Mouse (Mus musculus): ENCODE data around the gene Hmgb1. TPM values are rescaled to one million over a fixed set of nuclear protein-coding genes. Genes with fewer than 3 reads are reported as not detected.
A peak's percentile ranks its signal among the peaks of the same experiment; 100 is the strongest.
"Not testable (repeated sequence)": the region's sequence is repeated elsewhere in the genome, so short reads cannot be mapped to it uniquely, and the experiment has no call there.

Gene Hmgb1
- polyA plus RNA-seq, 2 experiments = 577 to 1,456 TPM

GRCm38 (mm10) chr5:149143766-149144375 lies 40.4 kb downstream of the Hmgb1 start:
- H3K27me3 ChIP-seq (ENCODE audit: control insufficient read depth, insufficient read depth, low read length) = no peaks in the 10 kb centered on the region
- peak overlapping the region; percentile 22; the same call in 1 of the 2 replicates for H3K27ac ChIP-seq (replicated peaks; ENCODE audit: low read depth, low read length)
- ATAC-seq (ENCODE audit: low FRiP score, low read depth) (peak; percentile 79), DNase-seq (ENCODE audit: low spot score) (peak; percentile 58)
- no peak overlapping the region for H3K4me3 ChIP-seq (replicated peaks; ENCODE audit: low read length)
- no peaks in the 10 kb centered on the region for H3K36me3 ChIP-seq (ENCODE audit: control insufficient read depth, insufficient read depth, low read length)
- peak; percentile 24; the same call in 1 of the 2 replicates for TF ChIP-seq POLR2A (IDR thresholded peaks at IDR 0.05; ENCODE audit: borderline replicate concordance, extremely low read depth, insufficient read depth, insufficient read length)
- peak overlapping the region; percentile 9 for H3K9ac ChIP-seq (ENCODE audit: low read depth, low read length, severe bottlenecking)
- H3K9me3 ChIP-seq (ENCODE audit: control insufficient read depth, low read length) = no peaks in the 10 kb centered on the region
- peak overlapping the region; percentile 38; the same call in 1 of the 2 replicates for H3K4me2 ChIP-seq (replicated peaks; ENCODE audit: low read depth, low read length, severe bottlenecking)
- peaks cover 6% of the 10 kb centered on the region for H3K4me1 ChIP-seq (ENCODE audit: control insufficient read depth, insufficient read depth, low read length)
- 25% methylated on average over 25 of the region's 25 CpGs for WGBS

- H3K4me2 ChIP-seq (replicated peaks; ENCODE audit: low read depth, low read length, severe bottlenecking); H3K36me3 ChIP-seq (ENCODE audit: control insufficient read depth, insufficient read depth, low read length); H3K27me3 ChIP-seq (ENCODE audit: control insufficient read depth, insufficient read depth, low read length); ATAC-seq (ENCODE audit: low FRiP score, low read depth); DNase-seq (ENCODE audit: low spot score); H3K9me3 ChIP-seq (ENCODE audit: control insufficient read depth, low read length); H3K27ac ChIP-seq (replicated peaks; ENCODE audit: low read depth, low read length); H3K4me3 ChIP-seq (replicated peaks; ENCODE audit: low read length); H3K9ac ChIP-seq (ENCODE audit: low read depth, low read length, severe bottlenecking): not testable (repeated sequence)
- peaks cover 11% of the 10 kb centered on the region for H3K4me1 ChIP-seq (ENCODE audit: control insufficient read depth, insufficient read depth, low read length)
- WGBS = 88% methylated on average over 1 of the region's 1 CpGs
These were observed 43.1 kb downstream of the Hmgb1 start for GRCm38 (mm10) chr5:149141155-149141554.

- Histone ChIP-seq H3K4me3 (replicated peaks; ENCODE audit: low read length) (no peak overlapping the region), H3K9me3 (ENCODE audit: control insufficient read depth, low read length) (no peaks in the 10 kb centered on the region), H3K9ac (ENCODE audit: low read depth, low read length, severe bottlenecking) (no peak overlapping the region), H3K36me3 (ENCODE audit: control insufficient read depth, insufficient read depth, low read length) (no peaks in the 10 kb centered on the region), H3K4me2 (replicated peaks; ENCODE audit: low read depth, low read length, severe bottlenecking) (no peak overlapping the region), H3K27me3 (ENCODE audit: control insufficient read depth, insufficient read depth, low read length) (no peaks in the 10 kb centered on the region), H3K4me1 (ENCODE audit: control insufficient read depth, insufficient read depth, low read length) (peaks cover 11% of the 10 kb centered on the region), H3K27ac (replicated peaks; ENCODE audit: low read depth, low read length) (no peak overlapping the region)
- TF ChIP-seq POLR2A (IDR thresholded peaks at IDR 0.05; ENCODE audit: borderline replicate concordance, extremely low read depth, insufficient read depth, insufficient read length) = no peak
- ATAC-seq (ENCODE audit: low FRiP score, low read depth) (no peak), DNase-seq (ENCODE audit: low spot score) (no peak)
- WGBS = 57% methylated on average over 9 of the region's 9 CpGs
These were observed 44.0 kb downstream of the Hmgb1 start for GRCm38 (mm10) chr5:149140336-149140735.

- not testable (repeated sequence) for H3K27ac ChIP-seq (replicated peaks; ENCODE audit: low read depth, low read length); H3K36me3 ChIP-seq (ENCODE audit: control insufficient read depth, insufficient read depth, low read length); H3K4me2 ChIP-seq (replicated peaks; ENCODE audit: low read depth, low read length, severe bottlenecking); H3K27me3 ChIP-seq (ENCODE audit: control insufficient read depth, insufficient read depth, low read length); H3K9ac ChIP-seq (ENCODE audit: low read depth, low read length, severe bottlenecking); H3K9me3 ChIP-seq (ENCODE audit: control insufficient read depth, low read length); H3K4me3 ChIP-seq (replicated peaks; ENCODE audit: low read length); ATAC-seq (ENCODE audit: low FRiP score, low read depth); H3K4me1 ChIP-seq (ENCODE audit: control insufficient read depth, insufficient read depth, low read length); DNase-seq (ENCODE audit: low spot score)
- WGBS = 86% methylated on average over 6 of the region's 6 CpGs
These were observed 46.2 kb downstream of the Hmgb1 start for GRCm38 (mm10) chr5:149138087-149138486.

GRCm38 (mm10) chr5:149137447-149137846 lies 46.8 kb downstream of the Hmgb1 start:
- no peak for DNase-seq (ENCODE audit: low spot score)

More at GRCm38 (mm10) chr5:149137447-149137846, 46.8 kb downstream of the Hmgb1 start:
- Histone ChIP-seq H3K27me3 (ENCODE audit: control insufficient read depth, insufficient read depth, low read length) (no peaks in the 10 kb centered on the region), H3K36me3 (ENCODE audit: control insufficient read depth, insufficient read depth, low read length) (no peaks in the 10 kb centered on the region), H3K9ac (ENCODE audit: low read depth, low read length, severe bottlenecking) (no peak overlapping the region), H3K4me1 (ENCODE audit: control insufficient read depth, insufficient read depth, low read length) (peaks cover 7% of the 10 kb centered on the region; the same call in 1 of the 2 replicates), H3K27ac (replicated peaks; ENCODE audit: low read depth, low read length) (no peak overlapping the region), H3K4me2 (replicated peaks; ENCODE audit: low read depth, low read length, severe bottlenecking) (no peak overlapping the region), H3K4me3 (replicated peaks; ENCODE audit: low read length) (no peak overlapping the region), H3K9me3 (ENCODE audit: control insufficient read depth, low read length) (no peaks in the 10 kb centered on the region)
- no peak for TF ChIP-seq POLR2A (IDR thresholded peaks at IDR 0.05; ENCODE audit: borderline replicate concordance, extremely low read depth, insufficient read depth, insufficient read length)
- WGBS = 26% methylated on average over 3 of the region's 3 CpGs
- ATAC-seq (ENCODE audit: low FRiP score, low read depth) = no peak

All from limb, embryonic 14.5 days (tissue).